Mouse (Mus musculus) bone marrow, adult 2 months (tissue): ENCODE results near the gene Gm45799. TPM values are rescaled to one million over a fixed set of nuclear protein-coding genes. Genes with fewer than 3 reads are reported as not detected.

ENCODE experiments used
- H3K27ac ChIP-seq: fragments of 200-500 bp; 2 replicates; pipeline ENCODE4 v1.5.1; 2012; ENCODE audit warnings: low read depth, mild to moderate bottlenecking, control low read depth, inconsistent platforms, low read length; ENCODE audit not compliant: control insufficient read depth, poor library complexity, insufficient read depth
- H3K4me1 ChIP-seq: fragments of 200-500 bp; 2 replicates; pipeline ENCODE4 v1.6.1; 2011; ENCODE audit warnings: low read length; ENCODE audit not compliant: control insufficient read depth, insufficient read depth
- H3K4me3 ChIP-seq: fragments of 200-500 bp; replicated peaks from 2 replicates; pipeline ENCODE3; 2011; ENCODE audit warnings: mild to moderate bottlenecking, low read depth, low read length, control low read depth; ENCODE audit not compliant: control insufficient read depth
- CTCF ChIP-seq: fragments of 200-500 bp; IDR thresholded peaks from 2 replicates; pipeline ENCODE4 v1.5.1; 2011; ENCODE audit warnings: low read length, control low read depth; ENCODE audit not compliant: control insufficient read depth, insufficient read depth
- POLR2A ChIP-seq: fragments of 200-500 bp; IDR thresholded peaks from 2 replicates; pipeline ENCODE4 v1.6.1; 2011; ENCODE audit warnings: low read depth, mild to moderate bottlenecking, control low read depth, low read length, borderline replicate concordance; ENCODE audit not compliant: control insufficient read depth
- WGBS: fragments of 180-500 bp; shearing (Covaris S2); methylation state at CpG from one replicate; pipeline ENCODE4 v1.1.7; 2018; 5-methylcytosine and 5-hydroxymethylcytosine counted together
- polyA plus RNA-seq: library from polyadenylated mRNA; stranded (reverse); fragments of >200 nt; gene quantifications from 2 replicates; pipeline ENCODE4 v1.2.4, GENCODE M21; 2011; ENCODE audit warnings: low replicate concordance; ENCODE audit not compliant: missing spikeins, insufficient read depth, insufficient read length

Gene Gm45799
- polyA plus RNA-seq, 1 experiment = 6.0 TPM

- Histone ChIP-seq H3K4me1 (no peaks in the 10 kb centered on the region), H3K27ac (no peak overlapping the region), H3K4me3 (no peak overlapping the region)
- TF ChIP-seq CTCF = no peak
- WGBS = 42% methylated on average over 4 of the region's 4 CpGs
Measured at GRCm38 (mm10) chr7:105726980-105727325, 86.6 kb downstream of the Gm45799 start.

GRCm38 (mm10) chr7:105728701-105729428 is 88.5 kb downstream of the Gm45799 start:
- 67% methylated on average over 6 of the region's 6 CpGs for WGBS
- H3K27ac ChIP-seq = no peak overlapping the region
- no peaks in the 10 kb centered on the region for H3K4me1 ChIP-seq
- H3K4me3 ChIP-seq = no peak overlapping the region
- TF ChIP-seq POLR2A (no peak), CTCF (no peak)

DNA sequence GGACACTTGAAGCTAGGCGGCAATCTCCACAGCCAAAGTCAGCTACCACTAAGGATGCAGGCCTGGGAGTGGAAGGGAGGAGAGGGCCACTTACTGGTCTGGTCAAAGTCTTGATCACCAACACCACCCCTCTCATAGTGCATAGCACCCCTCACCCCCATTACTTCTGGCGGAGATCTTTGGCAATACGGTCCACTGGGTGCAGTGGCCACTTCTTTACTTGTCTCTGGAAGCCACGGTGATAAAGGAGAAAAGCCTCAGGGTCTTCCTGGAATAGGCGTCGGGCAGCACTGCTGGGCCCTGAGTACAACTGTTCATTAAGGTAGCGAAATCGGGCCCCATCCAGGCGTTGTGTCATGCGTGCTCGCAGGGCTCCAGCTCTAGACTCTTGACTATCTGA is 93.5 kb downstream of the Gm45799 start:
- TF ChIP-seq CTCF = no peak
- TF ChIP-seq POLR2A = no peak
- H3K4me1 ChIP-seq = no peaks in the 10 kb centered on the region; the same call in 1 of the 2 replicates
- WGBS = 91% methylated on average over 11 of the region's 11 CpGs
- H3K4me3 ChIP-seq = no peak overlapping the region
- H3K27ac ChIP-seq = no peak overlapping the region

Other genes with a start within 250 kb of the Gm45799 start
- gene Fam160a2, start 240.5 kb upstream of the Gm45799 start, polyA plus RNA-seq = 31.1 and 112 TPM in 2 replicates
- gene Cnga4, start 236.0 kb upstream of the Gm45799 start, polyA plus RNA-seq = 0.60 TPM in 1 of 2 replicates, not detected in the other
- not detected in 2 replicates for gene Cckbr, start 214.8 kb upstream of the Gm45799 start, polyA plus RNA-seq
- gene Cavin3, start 158.3 kb upstream of the Gm45799 start, polyA plus RNA-seq = 6.1 and 7.6 TPM in 2 replicates
- gene Smpd1, start 86.2 kb upstream of the Gm45799 start, polyA plus RNA-seq = 4.3 and 9.2 TPM in 2 replicates
- 0.80 and 1.1 TPM in 2 replicates for gene Apbb1, start 58.9 kb upstream of the Gm45799 start, polyA plus RNA-seq
- gene Hpx, start 40.4 kb upstream of the Gm45799 start, polyA plus RNA-seq = 5.9 and 19.9 TPM in 2 replicates
- 7.6 and 15.9 TPM in 2 replicates for gene Trim3, start 7.0 kb upstream of the Gm45799 start, polyA plus RNA-seq
- gene Timm10b, start 496 bp upstream of the Gm45799 start, polyA plus RNA-seq = 76.3 and 146 TPM in 2 replicates
- gene Arfip2, start 136 bp upstream of the Gm45799 start, polyA plus RNA-seq = 10.2 and 13.3 TPM in 2 replicates
- 0.40 and 4.5 TPM in 2 replicates for gene Dnhd1, start 10.3 kb downstream of the Gm45799 start, polyA plus RNA-seq
- 79.3 and 114 TPM in 2 replicates for gene Ilk, start 96.0 kb downstream of the Gm45799 start, polyA plus RNA-seq
- 19.1 and 26.7 TPM in 2 replicates for gene Rrp8, start 96.8 kb downstream of the Gm45799 start, polyA plus RNA-seq
- gene Taf10, start 103.8 kb downstream of the Gm45799 start, polyA plus RNA-seq = 152 and 185 TPM in 2 replicates
- gene Tpp1, start 111.7 kb downstream of the Gm45799 start, polyA plus RNA-seq = 13.8 and 20.0 TPM in 2 replicates
- 0.17 and 0.49 TPM in 2 replicates for gene Dchs1, start 147.1 kb downstream of the Gm45799 start, polyA plus RNA-seq
- gene Mrpl17, start 170.5 kb downstream of the Gm45799 start, polyA plus RNA-seq = 37.5 and 42.2 TPM in 2 replicates